ENCODE assay signal across 7 mouse cellular contexts in genomic region chr10:81643449-81644055, GRCm38 (mm10). TPM values are rescaled to one million over a fixed set of nuclear protein-coding genes. Genes with fewer than 3 reads are reported as not detected.
DNase-seq lines count a peak whose midpoint lies in the region; ATAC-seq lines count a peak whose summit lies in the region.

No protein-coding gene starts in this region.

- H3K4me2 ChIP-seq in embryonic facial prominence, embryonic 11.5 days (ENCODE audit: low read depth, low read length), result peak overlapping the region; percentile 92
- H3K4me2 ChIP-seq in limb, embryonic 11.5 days (ENCODE audit: low read depth, severe bottlenecking), result peak overlapping the region; percentile 61
- peak overlapping the region; percentile 96 for H3K4me2 ChIP-seq in midbrain, embryonic 14.5 days (ENCODE audit: low read length)

- peak; percentile 83 for ATAC-seq in embryonic facial prominence, embryonic 11.5 days (replicated peaks; ENCODE audit: insufficient number of reproducible peaks, low FRiP score, low TSS enrichment, low read depth)
- ATAC-seq in limb, embryonic 11.5 days (ENCODE audit: insufficient number of reproducible peaks, low FRiP score, low TSS enrichment, low read depth), result peak; percentile 86
- ATAC-seq in midbrain, embryonic 14.5 days (ENCODE audit: low FRiP score, low TSS enrichment), result peak; percentile 88

- peaks cover 5% of the 10 kb centered on the region for H3K4me1 ChIP-seq in embryonic facial prominence, embryonic 11.5 days (ENCODE audit: control insufficient read depth, insufficient read depth, low read length)
- H3K4me1 ChIP-seq in limb, embryonic 11.5 days (ENCODE audit: control insufficient read depth, insufficient read depth, low read length), result peaks cover 10% of the 10 kb centered on the region
- peaks cover 22% of the 10 kb centered on the region for H3K4me1 ChIP-seq in midbrain, embryonic 14.5 days (ENCODE audit: control insufficient read depth, insufficient read depth, low read length)

- no peaks in the 10 kb centered on the region for H3K9me3 ChIP-seq in embryonic facial prominence, embryonic 11.5 days (replicated peaks; ENCODE audit: control insufficient read depth, low read length)
- H3K9me3 ChIP-seq in limb, embryonic 11.5 days (ENCODE audit: control insufficient read depth, low read length), result no peaks in the 10 kb centered on the region
- H3K9me3 ChIP-seq in midbrain, embryonic 14.5 days (ENCODE audit: control insufficient read depth, low read length), result no peaks in the 10 kb centered on the region

- peak overlapping the region; percentile 75 for H3K4me3 ChIP-seq in embryonic facial prominence, embryonic 11.5 days (ENCODE audit: low read depth, low read length)
- H3K4me3 ChIP-seq in limb, embryonic 11.5 days (ENCODE audit: low read depth, low read length), result peak overlapping the region; percentile 60
- peak overlapping the region; percentile 70 for H3K4me3 ChIP-seq in midbrain, embryonic 14.5 days (replicated peaks; ENCODE audit: low read depth, low read length)

- peak; percentile 98 for DNase-seq in adrenal gland, postnatal 14 days
- peak; percentile 95 for DNase-seq in embryonic facial prominence, embryonic 11.5 days (ENCODE audit: low spot score)
- DNase-seq in heart, adult 11 months, result peak; percentile 100
- peak; percentile 95 for DNase-seq in kidney, adult 18-20 months
- DNase-seq in limb, embryonic 11.5 days (ENCODE audit: low spot score), result peak; percentile 96
- DNase-seq in midbrain, embryonic 14.5 days, result peak; percentile 98
- peak; percentile 91 to 94 for DNase-seq in spleen, adult 18-20 months

- no peaks in the 10 kb centered on the region for H3K27me3 ChIP-seq in embryonic facial prominence, embryonic 11.5 days (ENCODE audit: control insufficient read depth, insufficient read depth, low read length)
- H3K27me3 ChIP-seq in limb, embryonic 11.5 days (ENCODE audit: control insufficient read depth, insufficient read depth, low read length), result no peaks in the 10 kb centered on the region
- no peaks in the 10 kb centered on the region for H3K27me3 ChIP-seq in midbrain, embryonic 14.5 days (ENCODE audit: control insufficient read depth, insufficient read depth, low read length)

- peak overlapping the region; percentile 93 for H3K27ac ChIP-seq in embryonic facial prominence, embryonic 11.5 days (replicated peaks; ENCODE audit: low read depth, low read length)
- peak overlapping the region; percentile 94 for H3K27ac ChIP-seq in limb, embryonic 11.5 days (replicated peaks; ENCODE audit: low read depth, low read length)
- H3K27ac ChIP-seq in midbrain, embryonic 14.5 days (replicated peaks; ENCODE audit: low read depth, low read length), result peak overlapping the region; percentile 96

- whole genome bisulfite sequencing in embryonic facial prominence, embryonic 11.5 days, result under 1% methylated on average over 72 of the region's 75 CpGs
- under 1% methylated on average over 75 of the region's 75 CpGs for WGBS in limb, embryonic 11.5 days
- WGBS in midbrain, embryonic 14.5 days, result under 1% methylated on average over 75 of the region's 75 CpGs

- H3K36me3 ChIP-seq in embryonic facial prominence, embryonic 11.5 days (replicated peaks; ENCODE audit: control insufficient read depth, insufficient read depth, low read depth, low read length), result no peaks in the 10 kb centered on the region; the same call in 1 of the 2 replicates
- no peaks in the 10 kb centered on the region for H3K36me3 ChIP-seq in limb, embryonic 11.5 days (ENCODE audit: control insufficient read depth, insufficient read depth, low read length)
- no peaks in the 10 kb centered on the region for H3K36me3 ChIP-seq in midbrain, embryonic 14.5 days (ENCODE audit: control insufficient read depth, insufficient read depth, low read length)

- peak overlapping the region; percentile 94 for H3K9ac ChIP-seq in embryonic facial prominence, embryonic 11.5 days (replicated peaks; ENCODE audit: low read length)
- peak overlapping the region; percentile 80 for H3K9ac ChIP-seq in limb, embryonic 11.5 days (ENCODE audit: low read length)
- H3K9ac ChIP-seq in midbrain, embryonic 14.5 days (replicated peaks; ENCODE audit: low read length), result peak overlapping the region; percentile 95

RNA-seq across cellular contexts. Expression of gene Gm10778, which starts 5.3 kb away (rescaled TPM):
- 2.1 and 3.3 TPM in 2 replicates for total RNA-seq in adrenal gland, postnatal 14 days (2021)
- polyA plus RNA-seq in embryonic facial prominence, embryonic 11.5 days (2014; fragmentation: Nextera tagmentation; extraction: Ambion mirVana), result 5.1 and 5.2 TPM in 2 replicates
- polyA plus RNA-seq in limb, embryonic 11.5 days (2014; fragmentation: Nextera tagmentation; extraction: Ambion mirVana), result 5.5 and 6.2 TPM in 2 replicates
- 7.8 and 8.2 TPM in 2 replicates for polyA plus RNA-seq in midbrain, embryonic 14.5 days (2014; fragmentation: Nextera tagmentation; extraction: Ambion mirVana)

RNA-seq across cellular contexts. Expression of gene Ankrd24, which starts 15.2 kb away (rescaled TPM):
- total RNA-seq in adrenal gland, postnatal 14 days (2021), result 18.1 and 22.5 TPM in 2 replicates
- 3.2 and 4.1 TPM in 2 replicates for polyA plus RNA-seq in embryonic facial prominence, embryonic 11.5 days (2014; fragmentation: Nextera tagmentation; extraction: Ambion mirVana)
- 4.3 and 5.5 TPM in 2 replicates for polyA plus RNA-seq in limb, embryonic 11.5 days (2014; fragmentation: Nextera tagmentation; extraction: Ambion mirVana)
- polyA plus RNA-seq in midbrain, embryonic 14.5 days (2014; fragmentation: Nextera tagmentation; extraction: Ambion mirVana), result 8.9 and 16.8 TPM in 2 replicates

RNA-seq across cellular contexts. Expression of gene Sirt6, which starts 16.0 kb away (rescaled TPM):
- total RNA-seq in adrenal gland, postnatal 14 days (2021), result 22.2 and 24.3 TPM in 2 replicates
- 37.8 and 39.8 TPM in 2 replicates for polyA plus RNA-seq in embryonic facial prominence, embryonic 11.5 days (2014; fragmentation: Nextera tagmentation; extraction: Ambion mirVana)
- 46.2 and 46.5 TPM in 2 replicates for polyA plus RNA-seq in limb, embryonic 11.5 days (2014; fragmentation: Nextera tagmentation; extraction: Ambion mirVana)
- 47.7 and 58.1 TPM in 2 replicates for polyA plus RNA-seq in midbrain, embryonic 14.5 days (2014; fragmentation: Nextera tagmentation; extraction: Ambion mirVana)

RNA-seq across cellular contexts. Expression of gene BC025920, which starts 37.5 kb away (rescaled TPM):
- total RNA-seq in adrenal gland, postnatal 14 days (2021), result 2.0 TPM in 2 replicates
- polyA plus RNA-seq in embryonic facial prominence, embryonic 11.5 days (2014; fragmentation: Nextera tagmentation; extraction: Ambion mirVana), result 0.52 and 0.70 TPM in 2 replicates
- polyA plus RNA-seq in limb, embryonic 11.5 days (2014; fragmentation: Nextera tagmentation; extraction: Ambion mirVana), result 0.63 and 1.5 TPM in 2 replicates
- 0.74 and 1.1 TPM in 2 replicates for polyA plus RNA-seq in midbrain, embryonic 14.5 days (2014; fragmentation: Nextera tagmentation; extraction: Ambion mirVana)

RNA-seq across cellular contexts. Expression of gene Tle6, which starts 42.7 kb away (rescaled TPM):
- total RNA-seq in adrenal gland, postnatal 14 days (2021), result 10.1 and 15.3 TPM in 2 replicates
- 7.1 and 10.7 TPM in 2 replicates for polyA plus RNA-seq in embryonic facial prominence, embryonic 11.5 days (2014; fragmentation: Nextera tagmentation; extraction: Ambion mirVana)
- polyA plus RNA-seq in limb, embryonic 11.5 days (2014; fragmentation: Nextera tagmentation; extraction: Ambion mirVana), result 11.1 and 11.6 TPM in 2 replicates
- polyA plus RNA-seq in midbrain, embryonic 14.5 days (2014; fragmentation: Nextera tagmentation; extraction: Ambion mirVana), result 3.2 and 3.5 TPM in 2 replicates

Comparison
In these comparisons a context has a peak if more than half of its experiments do, and no peak if none do; other contexts are left out.
1. Peak in every context shown above with its lines: DNase-seq, ATAC-seq, H3K4me3 ChIP-seq and H3K27ac ChIP-seq.